Mouse (Mus musculus) olfactory bulb, adult 2 months (tissue): ENCODE results near the gene Duxbl1. TPM values are rescaled to one million over a fixed set of nuclear protein-coding genes. Genes with fewer than 3 reads are reported as not detected.
A peak's percentile ranks its signal among the peaks of the same experiment; 100 is the strongest.
"Not testable (repeated sequence)": the region's sequence is repeated elsewhere in the genome, so short reads cannot be mapped to it uniquely, and the experiment has no call there.

Source experiments
- H3K27ac ChIP-seq: fragments of 200-500 bp; 2 replicates; pipeline ENCODE4 v1.5.1; 2012; ENCODE audit warnings: low read depth, low read length; ENCODE audit not compliant: insufficient read depth
- H3K4me1 ChIP-seq: fragments of 200-500 bp; 2 replicates; pipeline ENCODE4 v1.6.1; 2012; ENCODE audit warnings: low read length; ENCODE audit not compliant: control insufficient read depth, insufficient read depth
- H3K4me3 ChIP-seq: fragments of 200-500 bp; 2 replicates; pipeline ENCODE4 v1.5.1; 2012; ENCODE audit warnings: mild to moderate bottlenecking, low read depth, low read length, moderate library complexity; ENCODE audit not compliant: insufficient read depth
- WGBS: fragments of 180-500 bp; shearing (Covaris S2); methylation state at CpG from one replicate; pipeline ENCODE4 v1.1.7; 2018; 5-methylcytosine and 5-hydroxymethylcytosine counted together
- polyA plus RNA-seq: library from polyadenylated mRNA; stranded (reverse); fragments of >200 nt; gene quantifications from 2 replicates; pipeline ENCODE4 v1.2.4, GENCODE M21; 2012; ENCODE audit warnings: low replicate concordance; ENCODE audit not compliant: missing spikeins, insufficient read depth, insufficient read length

The Duxbl1 gene
- polyA plus RNA-seq: not detected in 2 replicates

- not testable (repeated sequence) for H3K27ac ChIP-seq, H3K4me1 ChIP-seq
- no CpG with 5 or more reads among the region's 25 CpGs for WGBS
- peak within 1 kb of the TSS; percentile 33 for H3K4me3 ChIP-seq
Measured at GRCm38 (mm10) chr14:25978371-25979241, at the start of gene Duxbl1. TSS of gene Duxbl1 (plus strand) at chr14:25978577.

GRCm38 (mm10) chr14:25936867-25937630 lies 41.3 kb upstream of the Duxbl1 start:
- not testable (repeated sequence) for H3K4me1 ChIP-seq, H3K4me3 ChIP-seq, H3K27ac ChIP-seq
- WGBS: no CpG with 5 or more reads among the region's 5 CpGs

DNA sequence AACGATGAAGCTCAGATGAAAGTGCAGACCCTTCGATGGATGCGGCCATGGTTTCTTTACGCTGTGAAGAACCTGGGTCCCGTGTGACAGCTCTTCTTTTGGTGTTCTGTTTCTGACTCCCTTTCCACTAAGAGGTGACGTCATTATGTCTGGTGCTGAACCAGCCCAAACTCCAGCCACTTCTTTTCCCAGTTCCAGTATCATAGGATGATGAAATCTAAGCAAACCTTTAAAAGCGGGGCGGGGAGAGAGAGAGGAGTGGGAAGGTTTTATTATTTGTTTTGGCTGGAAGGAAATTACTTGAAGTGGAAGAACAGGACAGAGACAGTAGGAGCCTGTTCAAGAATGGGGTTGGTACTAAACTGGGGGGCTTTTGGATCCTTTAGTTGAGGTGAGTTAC lies 40.4 kb upstream of the Duxbl1 start, which contains the start of gene Cphx1:
TSS of gene Cphx1 (plus strand) at position 301 of the 400 bp plus-strand sequence.
- H3K27ac ChIP-seq, H3K4me3 ChIP-seq, H3K4me1 ChIP-seq: not testable (repeated sequence)
- WGBS: no CpG with 5 or more reads among the region's 8 CpGs

- not testable (repeated sequence) for H3K4me3 ChIP-seq, H3K27ac ChIP-seq, H3K4me1 ChIP-seq
- WGBS: no CpG with 5 or more reads among the region's 3 CpGs
Measured at GRCm38 (mm10) chr14:25957861-25958260, 20.5 kb upstream of the Duxbl1 start.

GRCm38 (mm10) chr14:25979242-25979941 lies 1.0 kb downstream of the Duxbl1 start:
- 4% methylated on average over 8 of the region's 13 CpGs for WGBS
- not testable (repeated sequence) for H3K4me1 ChIP-seq, H3K27ac ChIP-seq
- H3K4me3 ChIP-seq: peak overlapping the region; percentile 33

GRCm38 (mm10) chr14:25981880-25982279 lies 3.5 kb downstream of the Duxbl1 start:
- H3K27ac ChIP-seq, H3K4me3 ChIP-seq, H3K4me1 ChIP-seq: not testable (repeated sequence)
- WGBS: 75% methylated on average over 6 of the region's 9 CpGs

- not testable (repeated sequence) for H3K27ac ChIP-seq, H3K4me3 ChIP-seq, H3K4me1 ChIP-seq
- WGBS: no CpG with 5 or more reads among the region's 2 CpGs
Measured at GRCm38 (mm10) chr14:26007462-26007861, 29.1 kb downstream of the Duxbl1 start.

DNA sequence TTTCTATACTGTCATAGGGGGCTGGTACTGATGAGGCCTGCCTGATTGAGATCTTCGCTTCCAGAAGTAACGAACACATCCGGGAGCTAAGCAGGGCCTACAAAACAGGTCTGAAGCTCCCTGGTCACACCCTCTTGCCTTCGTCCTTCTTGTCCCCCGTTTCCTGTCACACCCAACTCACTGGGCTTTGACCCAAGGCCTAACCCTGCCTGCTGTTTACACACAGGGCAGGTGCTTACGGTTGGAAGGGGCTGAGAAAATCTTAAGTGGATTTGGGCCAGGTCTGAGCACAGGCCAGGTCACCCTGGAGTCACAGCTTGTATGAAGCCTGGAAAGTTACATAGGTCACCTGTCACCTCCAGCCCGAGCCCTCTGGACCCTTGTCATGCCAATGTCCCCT lies 38.0 kb downstream of the Duxbl1 start:
- not testable (repeated sequence) for H3K4me3 ChIP-seq, H3K4me1 ChIP-seq, H3K27ac ChIP-seq
- WGBS: no CpG with 5 or more reads among the region's 7 CpGs

- not testable (repeated sequence) for H3K4me1 ChIP-seq, H3K27ac ChIP-seq, H3K4me3 ChIP-seq
- no CpG with 5 or more reads among the region's 9 CpGs for WGBS
Measured at GRCm38 (mm10) chr14:26021555-26021954, 43.2 kb downstream of the Duxbl1 start.

GRCm38 (mm10) chr14:26022831-26023230 lies 44.5 kb downstream of the Duxbl1 start:
- H3K4me3 ChIP-seq, H3K27ac ChIP-seq, H3K4me1 ChIP-seq: not testable (repeated sequence)
- whole genome bisulfite sequencing: no CpG with 5 or more reads among the region's 6 CpGs

DNA sequence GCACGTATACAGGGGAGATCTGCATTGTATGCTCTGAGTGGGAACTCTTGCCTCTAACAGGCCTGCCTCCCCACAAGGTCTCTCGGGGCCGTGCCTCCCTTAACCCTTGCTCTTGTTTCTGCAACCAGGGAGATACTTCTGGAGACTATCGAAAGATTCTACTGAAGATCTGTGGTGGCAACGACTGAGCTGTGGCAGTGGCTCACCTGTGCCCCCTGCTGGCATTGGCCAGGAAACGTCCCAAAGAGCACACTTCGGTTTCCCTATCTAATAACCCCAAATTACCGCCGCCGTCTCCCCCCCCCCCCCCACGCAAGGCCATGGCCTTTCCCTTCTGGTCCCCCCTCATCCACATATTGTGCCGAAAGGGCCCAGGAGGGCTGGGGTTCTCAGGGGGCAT lies 47.3 kb downstream of the Duxbl1 start:
- H3K4me3 ChIP-seq, H3K27ac ChIP-seq, H3K4me1 ChIP-seq: not testable (repeated sequence)
- no CpG with 5 or more reads among the region's 12 CpGs for whole genome bisulfite sequencing

DNA sequence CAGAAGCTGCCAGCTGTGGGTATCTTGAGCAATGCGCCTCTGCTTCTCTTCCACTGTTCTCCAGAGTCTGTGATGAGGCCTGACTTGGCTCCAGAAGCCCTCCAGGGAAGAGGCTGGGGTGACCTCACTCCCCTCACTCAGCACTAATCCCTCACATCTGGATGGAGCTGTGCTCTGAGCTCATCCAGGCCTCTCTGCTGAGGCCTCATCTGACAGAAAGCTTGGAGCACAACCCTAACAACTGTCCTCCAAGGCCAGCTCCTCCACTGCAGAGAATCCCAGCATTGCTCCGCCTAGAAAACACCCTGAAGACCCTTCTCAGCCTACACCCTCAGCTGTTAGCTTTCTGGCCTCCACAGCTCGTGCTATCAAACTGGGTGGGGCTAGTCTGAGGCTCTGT lies 56.0 kb downstream of the Duxbl1 start:
- no CpG with 5 or more reads among the region's 3 CpGs for WGBS
- not testable (repeated sequence) for H3K4me1 ChIP-seq, H3K4me3 ChIP-seq, H3K27ac ChIP-seq

GRCm38 (mm10) chr14:26035439-26035838 lies 57.1 kb downstream of the Duxbl1 start:
- H3K4me3 ChIP-seq, H3K27ac ChIP-seq, H3K4me1 ChIP-seq: not testable (repeated sequence)
- no CpG with 5 or more reads among the region's 6 CpGs for WGBS
